7 mouse cellular contexts compared by ENCODE assay signal in genomic region chr1:150591253-150591652, GRCm38 (mm10).
DNase-seq lines count a peak whose midpoint lies in the region; ATAC-seq and TF ChIP-seq lines count a peak whose summit lies in the region.

No protein-coding gene starts in this region.

- ATAC-seq in liver, postnatal 0 days, result no peak

- H3K9me3 ChIP-seq in embryonic facial prominence, embryonic 10.5 days, result no peaks in the 10 kb centered on the region
- H3K9me3 ChIP-seq in liver, postnatal 0 days (ENCODE audit: low read length), result no peaks in the 10 kb centered on the region

- H3K4me2 ChIP-seq in liver, postnatal 0 days (ENCODE audit: low read depth, low read length), result no peak overlapping the region

- H3K9ac ChIP-seq in liver, postnatal 0 days (replicated peaks), result no peak overlapping the region

- TF ChIP-seq CTCF in liver, postnatal 0 days (IDR thresholded peaks at IDR 0.05; ENCODE audit: low read depth), result peak; percentile 76

- no peak overlapping the region for H3K4me3 ChIP-seq in embryonic facial prominence, embryonic 10.5 days
- H3K4me3 ChIP-seq in liver, postnatal 0 days (ENCODE audit: low read depth, low read length), result no peak overlapping the region

- peak; percentile 10 for DNase-seq in thymus, postnatal 0 days (ENCODE audit: low spot score)
- no peak for DNase-seq in thymus, postnatal 36 days
- DNase-seq in adrenal gland, postnatal 25 days, result peak; percentile 39
- peak; percentile 65 for DNase-seq in embryonic facial prominence, embryonic 10.5 days (ENCODE audit: low spot score)
- DNase-seq in kidney, postnatal 14 days, result peak; percentile 60
- DNase-seq in liver, postnatal 0 days, result peak; percentile 54
- DNase-seq in right cerebral cortex, postnatal 14 days, result peak; percentile 50

- H3K27me3 ChIP-seq in embryonic facial prominence, embryonic 10.5 days (replicated peaks; ENCODE audit: low read depth, poor library complexity, severe bottlenecking), result no peaks in the 10 kb centered on the region
- no peaks in the 10 kb centered on the region for H3K27me3 ChIP-seq in liver, postnatal 0 days (ENCODE audit: insufficient read depth, low read length)

- WGBS in embryonic facial prominence, embryonic 10.5 days, result 37% methylated on average over 2 of the region's 2 CpGs
- 23% methylated on average over 2 of the region's 2 CpGs for WGBS in liver, postnatal 0 days (ENCODE audit: insufficient replicate concordance)

- peaks cover 42% of the 10 kb centered on the region for H3K36me3 ChIP-seq in embryonic facial prominence, embryonic 10.5 days (replicated peaks)
- H3K36me3 ChIP-seq in liver, postnatal 0 days (replicated peaks; ENCODE audit: insufficient read depth, low read length), result no peaks in the 10 kb centered on the region

- H3K27ac ChIP-seq in embryonic facial prominence, embryonic 10.5 days (replicated peaks), result no peak overlapping the region
- H3K27ac ChIP-seq in liver, postnatal 0 days (ENCODE audit: low read depth), result no peak overlapping the region

- no peaks in the 10 kb centered on the region for H3K4me1 ChIP-seq in embryonic facial prominence, embryonic 10.5 days
- H3K4me1 ChIP-seq in liver, postnatal 0 days (ENCODE audit: insufficient read depth), result no peaks in the 10 kb centered on the region

- TF ChIP-seq EP300 in liver, postnatal 0 days (IDR thresholded peaks at IDR 0.05; ENCODE audit: low read depth), result no peak

Comparison
In these comparisons a context has a peak if more than half of its experiments do, and no peak if none do; other contexts are left out.
1. DNase-seq: peak in thymus, postnatal 0 days (single experiment), adrenal gland, postnatal 25 days (single experiment), embryonic facial prominence, embryonic 10.5 days (single experiment), kidney, postnatal 14 days (single experiment), liver, postnatal 0 days (single experiment) and right cerebral cortex, postnatal 14 days (single experiment); none in thymus, postnatal 36 days (0 of 2).